Mouse (Mus musculus) MEL (cell line): Measurements from ENCODE around the gene Depdc7. TPM values are rescaled to one million over a fixed set of nuclear protein-coding genes. Genes with fewer than 3 reads are reported as not detected.

ENCODE experiments used
- DNase-seq: peaks from one replicate; pipeline ENCODE4 v3.0.0; 2011; ENCODE audit warnings: low read depth, low spot score
- H3K27ac ChIP-seq: 2 replicates; pipeline ENCODE4 v1.5.1; 2012; ENCODE audit warnings: low read depth, mild to moderate bottlenecking, control low read depth, low read length, moderate library complexity; ENCODE audit not compliant: control insufficient read depth
- H3K27me3 ChIP-seq, 2 experiments: fragments of 150-350 bp in 1 of 2; sonication (generic) in 1 of 2; 2 replicates each; pipeline ENCODE4 v1.6.1; 2012; ENCODE audit warnings: low read length in 2 of 2, mild to moderate bottlenecking in 2 of 2, improper control_type of control experiment in 1 of 2, moderate library complexity in 1 of 2; ENCODE audit not compliant: insufficient read depth in 2 of 2, control insufficient read depth in 1 of 2
- H3K36me3 ChIP-seq, 2 experiments: 2 replicates each; pipeline ENCODE4 v1.6.1; 2012 to 2014; ENCODE audit warnings: low read length in 2 of 2, improper control_type of control experiment in 1 of 2, inconsistent platforms in 1 of 2, mild to moderate bottlenecking in 1 of 2; ENCODE audit not compliant: insufficient read depth in 2 of 2, control insufficient read depth in 1 of 2
- H3K4me1 ChIP-seq, 2 experiments: fragments of 150-350 bp in 1 of 2; sonication (generic) in 1 of 2; 2 replicates each; pipeline ENCODE4 v1.6.1; 2012; ENCODE audit warnings: low read length in 2 of 2, improper control_type of control experiment in 1 of 2, mild to moderate bottlenecking in 1 of 2; ENCODE audit not compliant: insufficient read depth in 2 of 2, control insufficient read depth in 1 of 2
- H3K4me3 ChIP-seq, 2 experiments: fragments of 150-350 bp in 1 of 2; sonication (generic) in 1 of 2; 2 replicates each; pipeline ENCODE4 v1.5.1; 2012; ENCODE audit warnings: low read depth in 2 of 2, low read length in 2 of 2, mild to moderate bottlenecking in 2 of 2, moderate library complexity in 2 of 2, control low read depth in 1 of 2, improper control_type of control experiment in 1 of 2; ENCODE audit not compliant: control insufficient read depth in 1 of 2, insufficient read depth in 1 of 2
- H3K79me2 ChIP-seq: 2 replicates; pipeline ENCODE4 v1.6.1; 2012; ENCODE audit warnings: mild to moderate bottlenecking, low read length, moderate library complexity; ENCODE audit not compliant: control insufficient read depth, poor library complexity, insufficient read depth
- H3K9ac ChIP-seq: 2 replicates; pipeline ENCODE4 v1.6.1; 2012; ENCODE audit warnings: low read depth, mild to moderate bottlenecking, control low read depth, low read length, moderate library complexity; ENCODE audit not compliant: control insufficient read depth, poor library complexity, severe bottlenecking
- H3K9me3 ChIP-seq: fragments of 150-350 bp; sonication (generic); replicated peaks from 2 replicates; pipeline ENCODE4 v1.6.1; 2012; ENCODE audit warnings: mild to moderate bottlenecking, low read length, improper control_type of control experiment, moderate library complexity; ENCODE audit not compliant: insufficient read depth
- BHLHE40 ChIP-seq: IDR thresholded peaks from 2 replicates; pipeline ENCODE4 v1.6.1; 2012; ENCODE audit warnings: low read depth, mild to moderate bottlenecking, inconsistent platforms, low read length, improper control_type of control experiment, borderline replicate concordance
- CHD2 ChIP-seq: IDR thresholded peaks from 2 replicates; pipeline ENCODE4 v1.6.1; 2011; ENCODE audit warnings: low read length, improper control_type of control experiment
- MAX ChIP-seq: IDR thresholded peaks from 2 replicates; pipeline ENCODE4 v1.6.1; 2011; ENCODE audit warnings: low read length, improper control_type of control experiment
- MAZ ChIP-seq: IDR thresholded peaks from 2 replicates; pipeline ENCODE4 v1.6.1; 2012; ENCODE audit warnings: low read depth, mild to moderate bottlenecking, inconsistent platforms, low read length, improper control_type of control experiment
- MXI1 ChIP-seq: IDR thresholded peaks from 2 replicates; pipeline ENCODE4 v1.6.1; 2011; ENCODE audit warnings: mild to moderate bottlenecking, low read depth, low read length, improper control_type of control experiment
- POLR2AphosphoS2 ChIP-seq: IDR thresholded peaks from 2 replicates; pipeline ENCODE4 v1.6.1; 2011; ENCODE audit warnings: low read length, improper control_type of control experiment
- RAD21 ChIP-seq: IDR thresholded peaks from 2 replicates; pipeline ENCODE4 v1.6.1; 2011; ENCODE audit warnings: mild to moderate bottlenecking, low read depth, low read length, improper control_type of control experiment
- RCOR1 ChIP-seq: IDR thresholded peaks from 2 replicates; pipeline ENCODE4 v1.6.1; 2012; ENCODE audit warnings: low read depth, mild to moderate bottlenecking, inconsistent platforms, low read length, improper control_type of control experiment
- TAL1 ChIP-seq: IDR thresholded peaks from 2 replicates; pipeline ENCODE4 v1.6.1; 2012; ENCODE audit warnings: mild to moderate bottlenecking, inconsistent platforms, low read length, moderate library complexity, mixed read lengths
- USF1 ChIP-seq: IDR thresholded peaks from 2 replicates; pipeline ENCODE4 v1.6.1; 2014; ENCODE audit warnings: low read depth, mild to moderate bottlenecking, inconsistent platforms, low read length, improper control_type of control experiment, moderate library complexity
- USF2 ChIP-seq, 2 experiments: IDR thresholded peaks; 2 replicates each; pipeline ENCODE4 v1.6.1; 2011 to 2012; ENCODE audit warnings: improper control_type of control experiment in 2 of 2, low read length in 2 of 2, borderline replicate concordance in 1 of 2, inconsistent platforms in 1 of 2, low read depth in 1 of 2, mild to moderate bottlenecking in 1 of 2; ENCODE audit not compliant: insufficient read depth in 1 of 2
- ZC3H11A ChIP-seq: IDR thresholded peaks from 2 replicates; pipeline ENCODE4 v1.6.1; 2012; ENCODE audit warnings: low read depth, mild to moderate bottlenecking, inconsistent platforms, low read length, improper control_type of control experiment
- polyA plus RNA-seq, 2 experiments: library from polyadenylated mRNA; stranded (reverse) in 1 of 2; unstranded in 1 of 2; fragments of >175 nt in 1 of 2; fragments of >200 nt in 1 of 2; gene quantifications; 2 replicates each; pipeline versions ENCODE4 v1.2.1 to v1.2.4; 2012; ENCODE audit warnings: low replicate concordance in 2 of 2, low read depth in 1 of 2; ENCODE audit not compliant: insufficient read length in 2 of 2, insufficient read depth in 1 of 2, missing spikeins in 1 of 2
- total RNA-seq: library from RNA; depleted of rRNA; stranded (reverse); fragments of 300-350 nt; gene quantifications from 2 replicates; pipeline ENCODE4 v1.2.3, GENCODE M21; 2012

Gene Depdc7
- total and polyA plus RNA-seq, 3 experiments: 7.1 to 8.6 TPM; not detected in 1

- TF ChIP-seq TAL1: no peak
- TF ChIP-seq MAZ: peak; percentile 21; the same call in 1 of the 2 replicates
- H3K27ac ChIP-seq: no peak overlapping the region
- H3K9me3 ChIP-seq: no peaks in the 10 kb centered on the region
- no peak for DNase-seq
- H3K79me2 ChIP-seq: peaks cover 4% of the 10 kb centered on the region; the same call in 1 of the 2 replicates
- peaks cover 0 to 8% of the 10 kb centered on the region in 2 experiments; a peak in 3 of 4 replicates for H3K4me1 ChIP-seq
- no peaks in the 10 kb centered on the region for H3K27me3 ChIP-seq
- peaks cover 0 to 7% of the 10 kb centered on the region in 2 experiments; a peak in 2 of 4 replicates for H3K36me3 ChIP-seq
- peak overlapping the region; percentile 91 to 97 for H3K4me3 ChIP-seq
- H3K9ac ChIP-seq: peak overlapping the region; percentile 97
Observed at GRCm38 (mm10) chr2:104741896-104742740, 560 bp downstream of the Depdc7 start.

GRCm38 (mm10) chr2:104741015-104741758, 1.5 kb downstream of the Depdc7 start:
- Histone ChIP-seq H3K79me2 (peaks cover 4% of the 10 kb centered on the region; the same call in 1 of the 2 replicates), H3K4me3 (no peak overlapping the region), H3K36me3 (peaks cover 0 to 7% of the 10 kb centered on the region in 2 experiments; a peak in 2 of 4 replicates), H3K9me3 (no peaks in the 10 kb centered on the region), H3K9ac (no peak overlapping the region), H3K4me1 (peaks cover 0 to 5% of the 10 kb centered on the region in 2 experiments; a peak in 3 of 4 replicates), H3K27ac (no peak overlapping the region), H3K27me3 (no peaks in the 10 kb centered on the region)
- DNase-seq: no peak
- TF ChIP-seq MAX (no peak), MXI1 (no peak), CHD2 (no peak), TAL1 (no peak), USF1 (no peak), USF2 (IDR thresholded peaks at IDR 0.05; ENCODE audit: borderline replicate concordance in 1 of 2, insufficient read depth in 1 of 2, low read depth in 1 of 2, low read length in 2 of 2) (no peak), POLR2AphosphoS2 (no peak), RAD21 (no peak), ZC3H11A (no peak), RCOR1 (no peak), BHLHE40 (no peak)
